Mouse (Mus musculus) erythroblast, embryonic 14.5 days (primary cell): Measurements from ENCODE around the gene Gpr182.

ENCODE experiments used
- GATA1 ChIP-seq: IDR thresholded peaks from 2 replicates; pipeline ENCODE4 v1.6.1; 2012; ENCODE audit warnings: low read length, inconsistent platforms, mixed read lengths
- TAL1 ChIP-seq: IDR thresholded peaks from 3 replicates; pipeline ENCODE4 v1.6.1; 2012; ENCODE audit warnings: low read length, inconsistent platforms, mixed read lengths

DNA sequence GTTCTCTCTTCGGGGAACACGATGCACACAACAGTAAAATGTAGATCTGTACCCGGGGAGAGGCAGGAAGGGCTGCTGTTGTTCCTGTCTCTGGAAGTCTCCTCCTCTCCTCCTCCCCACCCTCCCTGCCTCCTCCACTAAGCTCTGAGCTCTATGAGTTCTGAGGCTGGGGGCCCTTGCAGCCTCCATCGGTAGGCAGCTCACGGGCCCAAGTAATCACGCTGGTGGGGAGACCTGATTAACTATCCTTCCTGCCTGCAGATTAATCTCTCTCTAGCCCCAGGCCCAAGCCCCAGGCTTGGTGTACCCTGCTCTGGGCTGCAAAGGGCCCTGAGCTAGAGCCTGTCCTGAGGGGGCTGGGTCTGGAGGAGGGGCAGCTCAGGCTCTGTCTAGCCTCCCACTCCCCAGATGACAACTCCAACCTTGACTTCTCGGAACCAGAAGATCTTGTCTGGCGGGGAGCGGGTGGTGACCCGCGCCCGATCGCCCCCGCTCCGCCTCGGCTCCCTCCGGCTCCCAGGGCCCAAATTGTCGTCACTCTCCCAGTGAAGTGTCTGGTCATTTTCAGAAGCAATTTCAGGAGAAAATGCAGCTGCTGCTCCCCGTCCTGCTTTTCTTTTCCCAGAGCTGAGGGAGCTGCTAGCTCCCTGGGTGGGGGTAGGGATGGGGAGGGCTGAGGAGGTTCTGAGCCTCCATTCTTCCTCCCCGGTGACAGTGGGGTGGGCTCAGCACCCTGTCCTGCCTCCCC, 29.7 kb downstream of the Gpr182 start:
- TF ChIP-seq GATA1 (no peak), TAL1 (no peak)
